Mouse (Mus musculus) megakaryocyte, embryonic 14.5 days (primary cell): ENCODE results near the gene Brwd1. TPM values are rescaled to one million over a fixed set of nuclear protein-coding genes. Genes with fewer than 3 reads are reported as not detected.
A peak's percentile ranks its signal among the peaks of the same experiment; 100 is the strongest.
"Not testable (repeated sequence)": the region's sequence is repeated elsewhere in the genome, so short reads cannot be mapped to it uniquely, and the experiment has no call there.

Experiments used
- H3K27me3 ChIP-seq: replicated peaks from 2 replicates; pipeline ENCODE3; 2012; ENCODE audit warnings: inconsistent platforms
- H3K36me3 ChIP-seq: replicated peaks from 2 replicates; pipeline ENCODE3; 2012; ENCODE audit warnings: low read length, inconsistent platforms, mixed read lengths
- H3K4me1 ChIP-seq: 2 replicates; pipeline ENCODE4 v1.6.1; 2012; ENCODE audit warnings: inconsistent platforms
- H3K4me3 ChIP-seq: replicated peaks from 2 replicates; pipeline ENCODE3; 2012; ENCODE audit warnings: moderate library complexity, mild to moderate bottlenecking, inconsistent platforms
- H3K9me3 ChIP-seq: 2 replicates; pipeline ENCODE4 v1.6.1; 2012; ENCODE audit warnings: inconsistent platforms
- FLI1 ChIP-seq: IDR thresholded peaks from 2 replicates; pipeline ENCODE4 v1.6.1; 2012; ENCODE audit warnings: low read length, inconsistent platforms, mixed read lengths
- GATA1 ChIP-seq: IDR thresholded peaks from 3 replicates; pipeline ENCODE4 v1.6.1; 2012; ENCODE audit warnings: mixed read lengths, low read length, inconsistent platforms, borderline replicate concordance
- polyA plus RNA-seq: library from polyadenylated mRNA; stranded (reverse); fragments of >175 nt; gene quantifications from 2 replicates; pipeline ENCODE4 v1.2.3, GENCODE M21; 2012; ENCODE audit warnings: low replicate concordance; ENCODE audit not compliant: insufficient read depth

The Brwd1 gene
- polyA plus RNA-seq, 1 experiment: 1.5 TPM

GRCm38 (mm10) chr16:96026256-96026655 lies 56.1 kb downstream of the Brwd1 start:
- TF ChIP-seq FLI1 (no peak), GATA1 (no peak)
- H3K4me3 ChIP-seq: no peak overlapping the region
- no peaks in the 10 kb centered on the region for H3K9me3 ChIP-seq
- peaks cover 9% of the 10 kb centered on the region for H3K4me1 ChIP-seq
- no peaks in the 10 kb centered on the region for H3K27me3 ChIP-seq
- H3K36me3 ChIP-seq: peaks cover 87% of the 10 kb centered on the region

- H3K36me3 ChIP-seq: peaks cover 87% of the 10 kb centered on the region
- H3K27me3 ChIP-seq: no peaks in the 10 kb centered on the region
- TF ChIP-seq GATA1: no peak
- no peak overlapping the region for H3K4me3 ChIP-seq
- H3K9me3 ChIP-seq: no peaks in the 10 kb centered on the region
- H3K4me1 ChIP-seq: peaks cover 9% of the 10 kb centered on the region
Observed at GRCm38 (mm10) chr16:96025244-96025643, 57.1 kb downstream of the Brwd1 start.

- Histone ChIP-seq H3K9me3 (no peaks in the 10 kb centered on the region), H3K36me3 (peaks cover 92% of the 10 kb centered on the region)
Observed at GRCm38 (mm10) chr16:96021045-96021444, 61.3 kb downstream of the Brwd1 start.

DNA sequence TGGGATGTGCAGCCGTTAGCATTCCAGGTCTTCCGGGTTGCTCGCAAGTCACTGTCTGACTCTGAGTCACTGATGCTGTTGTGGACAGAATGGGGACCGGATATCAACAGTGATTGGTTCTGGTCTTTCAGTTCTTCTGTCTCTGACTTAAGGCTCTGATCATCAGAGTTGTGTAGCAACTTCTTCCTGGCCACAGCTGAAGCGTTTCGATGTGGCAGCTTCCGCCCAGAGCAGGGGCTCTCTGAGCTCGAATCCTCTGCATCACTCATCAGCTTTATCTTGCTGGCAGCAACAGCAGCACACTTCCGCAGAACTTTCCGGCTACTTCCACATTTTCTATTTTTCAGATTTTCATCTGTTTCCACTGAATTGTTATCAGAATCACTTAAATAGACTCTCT lies 73.2 kb downstream of the Brwd1 start:
- H3K27me3 ChIP-seq, H3K4me3 ChIP-seq: not testable (repeated sequence)

More at GRCm38 (mm10) chr16:96021045-96021444, 61.3 kb downstream of the Brwd1 start:
- no peak for TF ChIP-seq GATA1
- TF ChIP-seq FLI1: no peak
- H3K4me1 ChIP-seq: peaks cover 9% of the 10 kb centered on the region
- H3K4me3 ChIP-seq: no peak overlapping the region
- no peaks in the 10 kb centered on the region for H3K27me3 ChIP-seq

DNA sequence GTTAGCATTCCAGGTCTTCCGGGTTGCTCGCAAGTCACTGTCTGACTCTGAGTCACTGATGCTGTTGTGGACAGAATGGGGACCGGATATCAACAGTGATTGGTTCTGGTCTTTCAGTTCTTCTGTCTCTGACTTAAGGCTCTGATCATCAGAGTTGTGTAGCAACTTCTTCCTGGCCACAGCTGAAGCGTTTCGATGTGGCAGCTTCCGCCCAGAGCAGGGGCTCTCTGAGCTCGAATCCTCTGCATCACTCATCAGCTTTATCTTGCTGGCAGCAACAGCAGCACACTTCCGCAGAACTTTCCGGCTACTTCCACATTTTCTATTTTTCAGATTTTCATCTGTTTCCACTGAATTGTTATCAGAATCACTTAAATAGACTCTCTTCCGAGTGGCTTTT lies 78.0 kb downstream of the Brwd1 start:
- not testable (repeated sequence) for H3K27me3 ChIP-seq, H3K4me1 ChIP-seq, H3K9me3 ChIP-seq, H3K4me3 ChIP-seq
- H3K36me3 ChIP-seq: peaks cover 45% of the 10 kb centered on the region

More for the DNA sequence above, 73.2 kb downstream of the Brwd1 start:
- H3K9me3 ChIP-seq, H3K4me1 ChIP-seq: not testable (repeated sequence)
- H3K36me3 ChIP-seq: peaks cover 32% of the 10 kb centered on the region

GRCm38 (mm10) chr16:95999291-95999690 lies 83.0 kb downstream of the Brwd1 start:
- H3K4me1 ChIP-seq: peaks cover 36% of the 10 kb centered on the region
- H3K4me3 ChIP-seq: no peak overlapping the region
- H3K9me3 ChIP-seq: no peaks in the 10 kb centered on the region
- TF ChIP-seq FLI1: no peak
- TF ChIP-seq GATA1: no peak
- H3K36me3 ChIP-seq: peaks cover 58% of the 10 kb centered on the region
- no peaks in the 10 kb centered on the region for H3K27me3 ChIP-seq

- H3K9me3 ChIP-seq: no peaks in the 10 kb centered on the region
- no peak for TF ChIP-seq FLI1
- TF ChIP-seq GATA1: no peak
- H3K27me3 ChIP-seq: no peaks in the 10 kb centered on the region
- peaks cover 49% of the 10 kb centered on the region for H3K4me1 ChIP-seq
- no peak overlapping the region for H3K4me3 ChIP-seq
- H3K36me3 ChIP-seq: peaks cover 51% of the 10 kb centered on the region
Observed at GRCm38 (mm10) chr16:95996156-95996555, 86.2 kb downstream of the Brwd1 start.

DNA sequence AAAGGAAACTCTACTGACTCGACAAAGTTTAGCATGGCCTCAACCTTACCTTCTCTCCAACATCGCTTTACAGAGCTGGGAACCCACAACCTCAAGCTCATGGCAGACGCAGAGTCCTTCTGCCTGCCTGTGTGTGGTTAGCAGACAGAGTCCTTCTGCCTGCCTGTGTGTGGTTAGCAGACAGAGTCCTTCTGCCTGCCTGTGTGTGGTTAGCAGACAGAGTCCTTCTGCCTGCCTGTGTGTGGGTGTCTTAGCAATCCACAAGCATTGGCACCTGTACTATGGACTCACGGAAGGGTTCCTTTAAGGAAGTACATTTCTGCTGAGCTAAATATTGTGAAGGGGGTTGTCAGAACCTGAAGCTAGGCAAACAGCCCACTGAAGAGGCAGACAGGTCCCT lies 87.8 kb downstream of the Brwd1 start:
- Histone ChIP-seq H3K36me3 (peaks cover 37% of the 10 kb centered on the region), H3K4me3 (peak overlapping the region; percentile 80), H3K4me1 (peaks cover 59% of the 10 kb centered on the region)
- not testable (repeated sequence) for H3K27me3 ChIP-seq, H3K9me3 ChIP-seq

GRCm38 (mm10) chr16:95992596-95992995 lies 89.7 kb downstream of the Brwd1 start:
- Histone ChIP-seq H3K36me3 (peaks cover 40% of the 10 kb centered on the region), H3K9me3 (no peaks in the 10 kb centered on the region), H3K4me1 (peaks cover 59% of the 10 kb centered on the region), H3K27me3 (no peaks in the 10 kb centered on the region), H3K4me3 (no peak overlapping the region)
- TF ChIP-seq GATA1: no peak
- no peak for TF ChIP-seq FLI1

- peaks cover 46% of the 10 kb centered on the region for H3K4me1 ChIP-seq
- no peaks in the 10 kb centered on the region for H3K9me3 ChIP-seq
- peak overlapping the region; percentile 99 for H3K4me3 ChIP-seq
- no peaks in the 10 kb centered on the region for H3K27me3 ChIP-seq
- TF ChIP-seq GATA1 (no peak), FLI1 (no peak)
- H3K36me3 ChIP-seq: peaks cover 45% of the 10 kb centered on the region
Observed at GRCm38 (mm10) chr16:95991122-95991900, 91.0 kb downstream of the Brwd1 start.

- Histone ChIP-seq H3K36me3 (peaks cover 44% of the 10 kb centered on the region), H3K4me1 (peaks cover 40% of the 10 kb centered on the region), H3K4me3 (peak within 1 kb of the TSS; percentile 99), H3K9me3 (no peaks in the 10 kb centered on the region), H3K27me3 (no peaks in the 10 kb centered on the region)
- TF ChIP-seq FLI1 (peak; percentile 43; the same call in 1 of the 2 replicates), GATA1 (no peak)
Observed at GRCm38 (mm10) chr16:95990462-95991121, 91.7 kb downstream of the Brwd1 start, which contains the start of gene Psmg1. Psmg1 (minus strand) TSS chr16:95990960.
